Mouse (Mus musculus) induced T-regulatory cell, adult 2 months (primary cell): ENCODE results near the gene Grm7.

Source experiments
- DNase-seq: peaks from one replicate; pipeline ENCODE4 v3.0.0-alpha.2; 2012; ENCODE audit warnings: low read depth

Gene Grm7

GRCm38 (mm10) chr6:111561347-111561746 is 916.0 kb downstream of the Grm7 start:
- no peak for DNase-seq

GRCm38 (mm10) chr6:111571471-111572088 is 926.2 kb downstream of the Grm7 start:
- DNase-seq = no peak

- no peak for DNase-seq
These were observed 939.5 kb downstream of the Grm7 start for GRCm38 (mm10) chr6:111584851-111585250.

- DNase-seq = no peak
These were observed 942.2 kb downstream of the Grm7 start for GRCm38 (mm10) chr6:111587572-111587971.

- DNase-seq = no peak
These were observed 956.7 kb downstream of the Grm7 start for GRCm38 (mm10) chr6:111601892-111602654.

- DNase-seq = no peak
These were observed 965.0 kb downstream of the Grm7 start for GRCm38 (mm10) chr6:111610396-111610795.

GRCm38 (mm10) chr6:111613834-111614233 is 968.5 kb downstream of the Grm7 start:
- no peak for DNase-seq
